Mouse (Mus musculus) MEL (cell line): ENCODE measurements around the gene Olfr1152.

Experiments used
- CHD1 ChIP-seq: IDR thresholded peaks from 2 replicates; pipeline ENCODE4 v1.6.1; 2012; ENCODE audit warnings: low read depth, mild to moderate bottlenecking, inconsistent platforms, low read length, improper control_type of control experiment
- CTCF ChIP-seq, 3 experiments: IDR thresholded peaks in 2 of 3; conservative IDR thresholded peaks in 1 of 3; 2 replicates each; pipeline ENCODE4 v1.5.1; 2011 to 2012; ENCODE audit warnings: low read length in 3 of 3, low read depth in 2 of 3, mild to moderate bottlenecking in 2 of 3, improper control_type of control experiment in 1 of 3, inconsistent platforms in 1 of 3, mixed read lengths in 1 of 3, moderate library complexity in 1 of 3; ENCODE audit not compliant: control insufficient read depth in 1 of 3, insufficient read depth in 1 of 3, poor library complexity in 1 of 3, severe bottlenecking in 1 of 3
- E2F4 ChIP-seq: IDR thresholded peaks from 2 replicates; pipeline ENCODE4 v1.6.1; 2011; ENCODE audit warnings: low read depth, low read length, improper control_type of control experiment, borderline replicate concordance
- EP300 ChIP-seq, 2 experiments: IDR thresholded peaks; 2 replicates each; pipeline ENCODE4 v1.6.1; 2011; ENCODE audit warnings: improper control_type of control experiment in 2 of 2, low read length in 2 of 2, low read depth in 1 of 2, mild to moderate bottlenecking in 1 of 2
- GATA1 ChIP-seq: IDR thresholded peaks from 2 replicates; pipeline ENCODE4 v1.6.1; 2011; ENCODE audit warnings: low read depth, low read length, improper control_type of control experiment
- KAT2A ChIP-seq: conservative IDR thresholded peaks from 2 replicates; pipeline ENCODE4 v1.6.1; 2012; ENCODE audit warnings: low read depth, low read length, improper control_type of control experiment, inconsistent platforms
- MAFK ChIP-seq: IDR thresholded peaks from 2 replicates; pipeline ENCODE4 v1.6.1; 2011; ENCODE audit warnings: low read depth, mild to moderate bottlenecking, low read length, improper control_type of control experiment, borderline replicate concordance
- MYC ChIP-seq: IDR thresholded peaks from 2 replicates; pipeline ENCODE4 v1.6.1; 2011; ENCODE audit warnings: low read depth, mild to moderate bottlenecking, low read length, improper control_type of control experiment, moderate library complexity
- POLR2A ChIP-seq, 2 experiments: IDR thresholded peaks; 2 replicates each; pipeline ENCODE4 v1.6.1; 2011 to 2012; ENCODE audit warnings: low read length in 2 of 2, mild to moderate bottlenecking in 2 of 2, control low read depth in 1 of 2, improper control_type of control experiment in 1 of 2, low read depth in 1 of 2, moderate library complexity in 1 of 2; ENCODE audit not compliant: control insufficient read depth in 1 of 2, insufficient read depth in 1 of 2, poor library complexity in 1 of 2
- SIN3A ChIP-seq: IDR thresholded peaks from 2 replicates; pipeline ENCODE4 v1.6.1; 2012; ENCODE audit warnings: low read length, improper control_type of control experiment, inconsistent platforms
- USF1 ChIP-seq: IDR thresholded peaks from 2 replicates; pipeline ENCODE4 v1.6.1; 2014; ENCODE audit warnings: low read depth, mild to moderate bottlenecking, inconsistent platforms, low read length, improper control_type of control experiment, moderate library complexity

- TF ChIP-seq GATA1 (no peak), E2F4 (no peak), CTCF (IDR thresholded peaks at IDR 0.05 in 2 of 3, conservative IDR thresholded peaks at IDR 0.05 in 1 of 3; ENCODE audit: control insufficient read depth in 1 of 3, insufficient read depth in 1 of 3, low read depth in 2 of 3, low read length in 3 of 3, poor library complexity in 1 of 3, severe bottlenecking in 1 of 3) (no peak), KAT2A (no peak), MAFK (no peak), CHD1 (no peak), MYC (no peak), EP300 (IDR thresholded peaks at IDR 0.05; ENCODE audit: low read depth in 1 of 2, low read length in 2 of 2) (no peak), USF1 (no peak), POLR2A (IDR thresholded peaks at IDR 0.05; ENCODE audit: control insufficient read depth in 1 of 2, insufficient read depth in 1 of 2, low read depth in 1 of 2, low read length in 2 of 2, poor library complexity in 1 of 2) (no peak), SIN3A (no peak)
Measured at GRCm38 (mm10) chr2:87894662-87895061, 28.4 kb downstream of the Olfr1152 start, which contains the start of gene Olfr1153.
